Mouse (Mus musculus) spleen, adult 2 months (tissue): ENCODE measurements around the gene Ddx3y. TPM values are rescaled to one million over a fixed set of nuclear protein-coding genes. Genes with fewer than 3 reads are reported as not detected.

Source experiments
- DNase-seq, 2 experiments: peaks; one replicate each; pipeline versions ENCODE4 v3.0.0 to v3.0.0-alpha.2; 2012 to 2021; ENCODE audit warnings: low spot score in 2 of 2, low read depth in 1 of 2
- H3K27ac ChIP-seq: fragments of 200-500 bp; 2 replicates; pipeline ENCODE4 v1.5.1; 2012; ENCODE audit warnings: low read length, inconsistent platforms; ENCODE audit not compliant: insufficient read depth
- H3K27me3 ChIP-seq: fragments of 200-500 bp; 2 replicates; pipeline ENCODE4 v1.6.1; 2012; ENCODE audit warnings: mild to moderate bottlenecking, moderate library complexity, low read length, inconsistent platforms; ENCODE audit not compliant: control insufficient read depth, insufficient read depth
- H3K36me3 ChIP-seq: fragments of 200-500 bp; 2 replicates; pipeline ENCODE4 v1.6.1; 2012; ENCODE audit warnings: mild to moderate bottlenecking, low read length, inconsistent platforms; ENCODE audit not compliant: control insufficient read depth, insufficient read depth
- H3K4me1 ChIP-seq: fragments of 200-500 bp; 2 replicates; pipeline ENCODE4 v1.6.1; 2011; ENCODE audit warnings: inconsistent platforms; ENCODE audit not compliant: control insufficient read depth, insufficient read depth, insufficient read length
- H3K4me3 ChIP-seq: fragments of 200-500 bp; 2 replicates; pipeline ENCODE4 v1.5.1; 2011; ENCODE audit warnings: mild to moderate bottlenecking, inconsistent platforms; ENCODE audit not compliant: insufficient read depth, insufficient read length; ENCODE audit errors: extremely low read depth
- CTCF ChIP-seq: fragments of 200-500 bp; IDR thresholded peaks from 2 replicates; pipeline ENCODE4 v1.5.1; 2011; ENCODE audit warnings: mild to moderate bottlenecking, inconsistent platforms; ENCODE audit not compliant: insufficient read depth, insufficient read length, insufficient replicate concordance; ENCODE audit errors: extremely low read depth
- POLR2A ChIP-seq: fragments of 200-500 bp; IDR thresholded peaks from 2 replicates; pipeline ENCODE4 v1.6.1; 2011; ENCODE audit warnings: low read depth, low read length, inconsistent platforms
- WGBS: fragments of 180-500 bp; shearing (Covaris S2); methylation state at CpG from one replicate; pipeline ENCODE4 v1.1.7; 2018; 5-methylcytosine and 5-hydroxymethylcytosine counted together
- polyA plus RNA-seq: library from polyadenylated mRNA; depleted of rRNA; stranded (reverse); fragments of >200 nt; gene quantifications from 2 replicates; pipeline ENCODE4 v1.2.3, GENCODE M21; 2012; rRNA removed

Ddx3y gene
- polyA plus RNA-seq, 1 experiment, result 2.2 TPM

DNA sequence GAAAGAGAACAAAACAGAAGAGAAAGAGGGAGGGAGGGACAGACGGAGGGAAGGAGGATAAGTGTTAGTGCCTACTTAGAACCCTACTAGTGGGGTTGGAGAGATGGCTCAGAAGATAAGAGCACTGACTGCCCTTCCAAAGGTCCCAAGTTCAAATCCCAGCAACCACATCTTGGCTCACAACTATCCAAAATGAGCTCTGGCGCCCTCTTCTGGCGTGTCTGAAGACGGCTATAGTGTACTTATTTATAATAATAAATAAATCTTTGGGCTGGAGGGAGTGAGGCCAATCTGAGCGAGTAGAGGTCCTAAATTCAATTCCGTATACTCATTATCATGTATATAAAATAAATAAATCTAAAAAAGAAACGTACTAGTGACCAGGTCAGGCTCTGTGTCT lies 66.4 kb downstream of the Ddx3y start:
- Histone ChIP-seq H3K27me3 (no peaks in the 10 kb centered on the region), H3K4me1 (no peaks in the 10 kb centered on the region), H3K27ac (no peak overlapping the region), H3K4me3 (no peak overlapping the region), H3K36me3 (no peaks in the 10 kb centered on the region)
- no peak for DNase-seq
- TF ChIP-seq CTCF (no peak), POLR2A (no peak)
- 90% methylated on average over 7 of the region's 7 CpGs for WGBS

Other genes starting within 250 kb of the Ddx3y start
- 1.4 and 1.7 TPM in 2 replicates for gene Uty, start 40.9 kb downstream of the Ddx3y start, polyA plus RNA-seq
- not detected in 2 replicates for gene Usp9y, start 173.2 kb upstream of the Ddx3y start, polyA plus RNA-seq